Mouse (Mus musculus): ENCODE measurements at regions not wholly inside any gene's neighbourhood (a gene's known extent, or its start where the extent isn't known, plus 50 kb on each side); places are given as distances from the start of the nearest gene placed in this dataset.

GRCm38 (mm10) chr14:99812741-99813485, 471.6 kb downstream of the Klf12 start:
- DNase-seq (ENCODE audit: low read depth): no peak

All from gonadal fat pad, adult 2 months (tissue).